Mouse (Mus musculus) liver, adult 2 months (tissue): ENCODE data around the gene Hoxb2.

Source experiments
- CTCF ChIP-seq: fragments of 200-500 bp; IDR thresholded peaks from 2 replicates; pipeline ENCODE4 v1.5.1; 2011; ENCODE audit warnings: low read depth, low read length, control low read depth
- POLR2A ChIP-seq: fragments of 200-500 bp; IDR thresholded peaks from 2 replicates; pipeline ENCODE4 v1.6.1; 2011; ENCODE audit warnings: low read length, control low read depth; ENCODE audit not compliant: insufficient read depth; ENCODE audit errors: extremely low read depth

GRCm38 (mm10) chr11:96350341-96350624 lies at the start of gene Hoxb2:
- no peak for TF ChIP-seq POLR2A
- no peak for TF ChIP-seq CTCF
